Mouse (Mus musculus): ENCODE measurements at regions not wholly inside any gene's neighbourhood (a gene's known extent, or its start where the extent isn't known, plus 50 kb on each side); places are given as distances from the start of the nearest gene placed in this dataset.

GRCm38 (mm10) chr1:113358242-113358641, 1493.5 kb upstream of the Dsel start:
- Histone ChIP-seq H3K27me3 (ENCODE audit: control insufficient read depth, insufficient read depth, low read length) (no peaks in the 10 kb centered on the region), H3K4me3 (replicated peaks; ENCODE audit: insufficient read depth, low read depth, low read length) (no peak overlapping the region), H3K4me1 (ENCODE audit: control insufficient read depth, insufficient read depth, low read length) (0 out of 2 replicates have a peak, but pooled peaks cover 2% of the 10 kb centered on the region), H3K27ac (ENCODE audit: insufficient read depth, low read length) (no peak overlapping the region)
- 8% methylated on average over 4 of the region's 4 CpGs for WGBS
- peak; percentile 24 to 47 for DNase-seq
- TF ChIP-seq CTCF (IDR thresholded peaks at IDR 0.05; ENCODE audit: borderline replicate concordance, insufficient read depth, low read depth, low read length), result no peak
- TF ChIP-seq POLR2A (IDR thresholded peaks at IDR 0.05; ENCODE audit: borderline replicate concordance, insufficient read depth, low read length), result no peak

- TF ChIP-seq POLR2A (IDR thresholded peaks at IDR 0.05; ENCODE audit: borderline replicate concordance, insufficient read depth, low read length) (no peak), CTCF (IDR thresholded peaks at IDR 0.05; ENCODE audit: borderline replicate concordance, insufficient read depth, low read depth, low read length) (no peak)
- no peaks in the 10 kb centered on the region for H3K4me1 ChIP-seq (ENCODE audit: control insufficient read depth, insufficient read depth, low read length)
- no peak for DNase-seq
- 39% methylated on average over 2 of the region's 2 CpGs for WGBS
- no peak overlapping the region for H3K27ac ChIP-seq (ENCODE audit: insufficient read depth, low read length)
- no peaks in the 10 kb centered on the region for H3K27me3 ChIP-seq (ENCODE audit: control insufficient read depth, insufficient read depth, low read length)
- H3K4me3 ChIP-seq (replicated peaks; ENCODE audit: insufficient read depth, low read depth, low read length), result no peak overlapping the region
These were observed 1443.3 kb upstream of the Dsel start for GRCm38 (mm10) chr1:113308037-113308436.

GRCm38 (mm10) chr1:113297807-113298206, 1433.1 kb upstream of the Dsel start:
- TF ChIP-seq CTCF (IDR thresholded peaks at IDR 0.05; ENCODE audit: borderline replicate concordance, insufficient read depth, low read depth, low read length) (no peak), POLR2A (IDR thresholded peaks at IDR 0.05; ENCODE audit: borderline replicate concordance, insufficient read depth, low read length) (no peak)
- H3K27me3 ChIP-seq (ENCODE audit: control insufficient read depth, insufficient read depth, low read length), result no peaks in the 10 kb centered on the region
- no peaks in the 10 kb centered on the region for H3K4me1 ChIP-seq (ENCODE audit: control insufficient read depth, insufficient read depth, low read length)
- no peak overlapping the region for H3K4me3 ChIP-seq (replicated peaks; ENCODE audit: insufficient read depth, low read depth, low read length)
- 40% methylated on average over 3 of the region's 3 CpGs for WGBS
- peak; percentile 5 to 20 for DNase-seq
- H3K27ac ChIP-seq (ENCODE audit: insufficient read depth, low read length), result no peak overlapping the region

GRCm38 (mm10) chr1:113288242-113288641, 1423.5 kb upstream of the Dsel start:
- H3K4me3 ChIP-seq (replicated peaks; ENCODE audit: insufficient read depth, low read depth, low read length), result no peak overlapping the region
- no peak overlapping the region for H3K27ac ChIP-seq (ENCODE audit: insufficient read depth, low read length)
- TF ChIP-seq CTCF (IDR thresholded peaks at IDR 0.05; ENCODE audit: borderline replicate concordance, insufficient read depth, low read depth, low read length) (no peak), POLR2A (IDR thresholded peaks at IDR 0.05; ENCODE audit: borderline replicate concordance, insufficient read depth, low read length) (no peak)
- H3K27me3 ChIP-seq (ENCODE audit: control insufficient read depth, insufficient read depth, low read length), result no peaks in the 10 kb centered on the region; the same call in 1 of the 2 replicates
- no peaks in the 10 kb centered on the region for H3K4me1 ChIP-seq (ENCODE audit: control insufficient read depth, insufficient read depth, low read length)
- no peak for DNase-seq

GRCm38 (mm10) chr1:113284122-113284521, 1419.4 kb upstream of the Dsel start:
- Histone ChIP-seq H3K4me3 (replicated peaks; ENCODE audit: insufficient read depth, low read depth, low read length) (no peak overlapping the region), H3K27me3 (ENCODE audit: control insufficient read depth, insufficient read depth, low read length) (no peaks in the 10 kb centered on the region; the same call in 1 of the 2 replicates), H3K4me1 (ENCODE audit: control insufficient read depth, insufficient read depth, low read length) (no peaks in the 10 kb centered on the region), H3K27ac (ENCODE audit: insufficient read depth, low read length) (no peak overlapping the region)
- DNase-seq, result no peak
- TF ChIP-seq POLR2A (IDR thresholded peaks at IDR 0.05; ENCODE audit: borderline replicate concordance, insufficient read depth, low read length) (no peak), CTCF (IDR thresholded peaks at IDR 0.05; ENCODE audit: borderline replicate concordance, insufficient read depth, low read depth, low read length) (no peak)

- H3K27me3 ChIP-seq (ENCODE audit: control insufficient read depth, insufficient read depth, low read length), result no peaks in the 10 kb centered on the region
- no peak for TF ChIP-seq CTCF (IDR thresholded peaks at IDR 0.05; ENCODE audit: borderline replicate concordance, insufficient read depth, low read depth, low read length)
- no peak for TF ChIP-seq POLR2A (IDR thresholded peaks at IDR 0.05; ENCODE audit: borderline replicate concordance, insufficient read depth, low read length)
- H3K27ac ChIP-seq (ENCODE audit: insufficient read depth, low read length), result no peak overlapping the region
- no peaks in the 10 kb centered on the region for H3K4me1 ChIP-seq (ENCODE audit: control insufficient read depth, insufficient read depth, low read length)
- H3K4me3 ChIP-seq (replicated peaks; ENCODE audit: insufficient read depth, low read depth, low read length), result no peak overlapping the region
- no peak for DNase-seq
These were observed 1394.7 kb upstream of the Dsel start for GRCm38 (mm10) chr1:113259421-113259820.

GRCm38 (mm10) chr1:113247325-113247724, 1382.6 kb upstream of the Dsel start:
- Histone ChIP-seq H3K27ac (ENCODE audit: insufficient read depth, low read length) (no peak overlapping the region), H3K4me1 (ENCODE audit: control insufficient read depth, insufficient read depth, low read length) (no peaks in the 10 kb centered on the region), H3K4me3 (replicated peaks; ENCODE audit: insufficient read depth, low read depth, low read length) (no peak overlapping the region), H3K27me3 (ENCODE audit: control insufficient read depth, insufficient read depth, low read length) (no peaks in the 10 kb centered on the region)
- TF ChIP-seq CTCF (IDR thresholded peaks at IDR 0.05; ENCODE audit: borderline replicate concordance, insufficient read depth, low read depth, low read length) (no peak), POLR2A (IDR thresholded peaks at IDR 0.05; ENCODE audit: borderline replicate concordance, insufficient read depth, low read length) (no peak)
- WGBS, result 66% methylated on average over 5 of the region's 5 CpGs
- no peak for DNase-seq

- no peak for DNase-seq
- no peaks in the 10 kb centered on the region for H3K4me1 ChIP-seq (ENCODE audit: control insufficient read depth, insufficient read depth, low read length)
- no peak overlapping the region for H3K27ac ChIP-seq (ENCODE audit: insufficient read depth, low read length)
- TF ChIP-seq CTCF (IDR thresholded peaks at IDR 0.05; ENCODE audit: borderline replicate concordance, insufficient read depth, low read depth, low read length) (no peak), POLR2A (IDR thresholded peaks at IDR 0.05; ENCODE audit: borderline replicate concordance, insufficient read depth, low read length) (no peak)
- no peak overlapping the region for H3K4me3 ChIP-seq (replicated peaks; ENCODE audit: insufficient read depth, low read depth, low read length)
- no peaks in the 10 kb centered on the region for H3K27me3 ChIP-seq (ENCODE audit: control insufficient read depth, insufficient read depth, low read length)
- whole genome bisulfite sequencing, result 78% methylated on average over 1 of the region's 1 CpGs
These were observed 1345.4 kb upstream of the Dsel start for GRCm38 (mm10) chr1:113210095-113210494.

All from cerebellum, adult 2 months (tissue).